Mouse (Mus musculus) c-Kit-negative CD71-positive TER-119-positive erythroid progenitor cells, embryonic 14.5 days (primary cell): ENCODE data around the gene Capns1.
A peak's percentile ranks its signal among the peaks of the same experiment; 100 is the strongest.
"Not testable (repeated sequence)": the region's sequence is repeated elsewhere in the genome, so short reads cannot be mapped to it uniquely, and the experiment has no call there.

ENCODE experiments used
- DNase-seq: peaks from one replicate; pipeline ENCODE4 v3.0.0-alpha.2; 2013; ENCODE audit warnings: low read depth, low spot score

Gene Capns1

DNA sequence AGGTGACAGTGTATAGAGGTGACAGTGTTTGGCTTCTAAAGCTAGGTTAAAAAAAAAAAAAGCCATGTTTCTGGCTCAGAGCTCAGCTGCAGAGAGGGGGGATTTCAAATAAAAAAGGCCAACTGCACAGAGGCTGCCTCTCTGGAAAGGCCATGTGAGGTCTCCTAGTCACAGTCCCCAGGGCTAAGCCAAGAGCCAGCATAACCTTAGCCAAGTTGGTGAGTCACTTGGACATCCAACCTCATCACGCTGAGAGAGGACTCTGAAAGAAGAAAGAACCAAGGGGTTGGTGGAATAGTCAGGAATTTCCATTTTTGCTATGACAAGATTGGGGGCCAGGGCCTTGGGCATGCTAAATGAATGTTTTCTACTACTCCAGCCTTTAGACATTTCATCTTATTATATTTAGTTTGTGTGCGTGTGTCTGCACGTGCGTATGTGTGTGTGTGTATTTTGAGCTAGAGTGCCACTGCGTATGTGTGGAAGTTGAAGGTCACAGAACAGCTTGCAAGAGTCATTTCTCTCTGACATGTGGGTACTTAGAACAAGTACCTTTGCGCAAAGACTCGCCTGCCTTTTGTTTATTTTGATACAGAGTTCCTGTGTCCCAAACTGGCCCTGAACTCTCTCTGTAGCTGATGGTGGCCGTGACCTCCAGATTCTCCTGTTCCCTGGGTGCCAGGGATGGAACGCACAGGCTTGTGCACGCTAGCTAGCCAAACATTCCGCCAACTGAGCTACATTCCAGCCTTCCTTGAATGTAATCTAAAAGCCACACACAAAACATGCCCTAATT, 4.5 kb upstream of the Capns1 start:
- no peak for DNase-seq

DNA sequence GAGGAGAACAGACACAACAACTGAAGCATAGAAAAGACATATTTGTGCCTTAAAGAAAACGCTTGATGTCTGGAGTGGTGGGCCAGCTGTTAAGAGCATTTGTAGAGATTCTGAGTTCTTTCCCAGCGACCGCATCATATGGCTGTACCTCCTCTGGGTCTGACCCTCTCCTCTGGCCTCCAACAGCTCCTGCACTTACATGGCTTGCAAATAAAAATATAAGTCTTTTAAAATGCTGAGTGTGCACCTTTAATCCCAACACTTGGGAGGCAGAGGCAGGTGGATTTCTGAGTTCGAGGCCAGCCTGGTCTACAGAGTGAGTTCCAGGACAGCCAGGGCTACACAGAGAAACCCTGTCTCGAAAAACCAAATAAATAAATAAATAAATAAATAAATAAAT, 2.0 kb upstream of the Capns1 start:
- DNase-seq = not testable (repeated sequence)

DNA sequence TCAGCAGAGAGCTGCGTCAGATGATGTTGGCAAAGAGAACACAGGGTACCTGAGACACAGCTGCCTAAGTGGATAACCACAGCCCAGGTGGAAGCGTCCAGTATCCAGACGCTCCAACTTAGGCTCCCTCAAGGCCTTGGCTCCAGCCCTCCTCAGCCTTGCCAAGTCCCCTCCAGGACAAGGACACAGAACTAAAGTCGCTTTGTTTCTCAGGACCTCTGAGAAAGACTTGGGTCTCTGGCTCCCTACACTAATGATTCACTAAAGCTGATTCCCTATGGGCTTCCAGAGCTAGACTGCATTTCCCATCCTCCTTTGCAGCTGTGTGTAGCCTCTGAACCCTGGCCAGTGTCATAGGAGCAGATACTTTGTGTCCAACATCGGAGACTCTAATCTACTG, 1.6 kb upstream of the Capns1 start:
- no peak for DNase-seq

DNA sequence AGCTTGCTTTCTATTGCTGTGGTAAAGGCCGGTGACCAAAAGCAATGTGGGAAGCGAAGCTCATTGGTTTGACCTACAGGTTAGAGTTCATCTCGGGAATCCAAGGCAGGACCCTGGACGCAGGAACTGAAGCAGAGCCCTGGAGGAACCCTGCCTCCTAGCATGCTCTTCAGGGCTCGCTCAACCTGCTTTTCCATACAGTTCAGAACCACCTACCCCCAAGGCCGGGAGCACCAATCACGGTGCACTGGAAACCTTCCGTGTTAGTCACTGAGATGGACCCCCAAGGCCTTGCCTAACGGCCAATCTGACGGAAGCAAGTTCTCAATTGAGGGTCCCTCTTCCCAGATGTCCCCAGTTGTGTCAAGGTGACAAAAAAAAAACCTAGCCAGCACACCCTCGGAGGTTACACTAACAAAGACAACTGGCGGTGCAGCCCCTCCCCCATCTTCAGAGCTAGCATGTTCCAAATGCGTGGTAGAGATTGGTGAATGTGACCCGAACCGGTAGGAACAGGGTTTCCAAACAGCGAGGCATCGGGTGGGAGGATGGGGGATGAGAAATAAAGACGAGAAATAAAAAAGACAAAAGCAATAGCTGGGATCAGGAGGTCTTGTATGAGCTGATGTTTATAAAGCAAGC, 1.0 kb upstream of the Capns1 start:
- no peak for DNase-seq

DNA sequence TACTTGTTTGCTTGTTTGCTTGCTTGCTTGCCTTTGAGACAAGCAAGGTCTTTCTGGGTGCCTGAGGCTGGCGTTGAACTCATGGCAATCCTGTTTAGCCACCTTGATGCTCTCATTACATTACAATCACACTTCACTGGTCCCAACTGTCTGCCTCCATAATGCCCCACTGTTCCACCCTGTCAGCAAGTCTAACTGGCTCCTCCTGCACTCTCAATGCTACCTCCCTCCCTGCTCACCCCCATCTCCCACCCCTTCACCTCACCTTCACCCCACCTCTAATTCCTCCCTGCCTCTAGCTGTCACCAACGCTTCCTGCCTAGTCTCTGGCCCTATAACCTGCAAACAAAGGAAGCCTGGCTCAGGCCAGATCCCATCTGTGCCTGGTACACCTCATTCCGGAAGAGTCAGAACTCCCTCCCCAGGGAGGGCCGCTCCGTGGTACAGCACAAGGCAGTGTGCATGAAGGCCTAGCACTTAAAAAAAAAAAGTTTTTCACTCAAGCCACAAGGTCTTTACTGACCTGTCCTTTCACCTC, 950 bp downstream of the Capns1 start:
- no peak for DNase-seq

DNA sequence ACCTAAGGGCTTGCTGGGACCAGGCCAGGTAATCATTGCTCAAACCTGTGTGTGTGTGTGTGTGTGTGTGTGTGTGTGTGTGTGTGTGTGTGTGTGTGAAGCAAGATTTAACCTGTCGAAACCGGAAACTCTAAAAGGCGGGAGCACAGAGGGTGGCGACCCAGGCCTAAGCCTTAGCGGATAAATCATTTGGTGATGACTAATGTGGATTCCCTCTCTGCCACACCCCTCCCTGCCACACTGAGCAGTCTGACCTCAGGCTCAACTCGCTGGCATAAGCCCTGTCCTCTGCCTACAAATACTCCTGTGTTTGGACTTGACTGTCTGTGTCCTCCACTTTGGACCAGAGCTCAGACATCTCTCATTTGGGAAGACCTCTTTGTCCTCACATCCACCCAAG, 2.4 kb downstream of the Capns1 start:
- DNase-seq = no peak

DNA sequence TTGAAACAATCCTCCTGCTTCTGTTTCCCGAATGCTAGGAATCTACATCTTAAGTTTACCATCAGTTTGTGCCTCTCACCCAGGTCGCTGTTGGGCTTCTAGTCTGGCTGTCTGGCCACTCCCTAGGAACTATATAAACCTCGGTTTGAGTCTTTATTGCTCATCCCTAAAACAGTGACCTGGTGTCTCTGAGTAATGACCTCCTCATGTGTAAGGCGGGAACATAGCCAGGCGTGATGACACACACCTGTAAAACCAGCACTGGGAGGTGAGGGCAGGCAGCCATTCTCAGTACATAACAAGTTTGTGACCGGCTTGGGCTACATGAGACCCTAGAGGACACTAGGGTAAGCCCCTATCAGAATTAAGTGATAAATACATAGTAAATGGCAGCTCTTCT, 3.1 kb downstream of the Capns1 start:
- DNase-seq = no peak

DNA sequence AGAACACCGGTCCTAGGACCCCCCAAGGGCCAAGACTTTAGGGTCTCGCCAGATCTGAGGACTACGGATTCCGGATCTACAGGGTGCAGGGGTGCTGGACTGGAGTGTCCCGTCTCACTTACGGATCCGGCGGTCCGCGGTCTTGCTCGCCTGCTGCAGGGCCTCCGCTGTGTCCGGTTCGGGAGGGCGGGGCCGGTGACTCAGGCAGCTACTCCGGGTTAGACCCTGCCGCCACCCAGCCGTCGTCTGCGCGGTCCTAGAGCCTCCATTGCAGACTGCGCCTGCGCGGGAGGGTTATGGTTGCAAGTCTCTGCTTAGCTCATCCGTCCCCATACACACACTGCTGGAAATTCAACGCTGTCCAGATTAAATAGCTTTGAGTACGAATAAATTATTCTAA, 3.7 kb downstream of the Capns1 start:
- DNase-seq = peak; percentile 89

DNA sequence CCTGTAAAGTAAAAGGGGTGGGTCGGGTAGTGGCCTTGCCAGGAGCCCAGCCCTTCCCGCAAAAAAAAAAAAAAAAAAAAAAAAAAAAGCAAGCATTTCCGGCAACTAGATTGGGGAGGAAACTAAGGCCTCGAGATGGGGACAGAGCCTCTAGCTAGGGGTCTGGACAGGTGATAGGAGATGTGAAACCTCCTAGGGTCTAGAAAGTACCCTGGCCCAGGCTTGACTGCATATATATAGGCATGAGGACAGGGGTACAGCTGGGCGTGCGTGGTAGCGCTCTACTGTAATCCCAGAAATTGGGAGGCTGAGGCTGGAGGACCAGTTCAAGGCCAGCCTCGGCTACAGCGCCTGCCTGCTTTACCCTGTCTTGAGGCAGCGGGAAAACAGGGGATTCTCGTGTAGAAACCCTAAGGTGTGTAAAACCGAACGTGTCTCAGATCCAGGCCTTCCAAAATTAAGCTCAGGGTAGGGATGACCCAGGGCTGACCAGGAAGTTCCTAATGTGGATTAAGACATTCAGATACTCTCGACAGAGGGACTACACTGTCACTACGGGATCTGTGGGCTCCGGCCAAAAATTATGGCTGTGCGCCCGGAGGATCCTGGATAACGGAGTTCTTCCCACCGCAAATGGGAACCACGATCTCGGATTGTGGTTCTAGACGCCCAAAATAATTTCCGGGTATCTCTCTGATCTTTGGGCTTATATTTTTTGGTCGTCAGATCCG, 4.3 kb downstream of the Capns1 start:
- peak; percentile 40 for DNase-seq

DNA sequence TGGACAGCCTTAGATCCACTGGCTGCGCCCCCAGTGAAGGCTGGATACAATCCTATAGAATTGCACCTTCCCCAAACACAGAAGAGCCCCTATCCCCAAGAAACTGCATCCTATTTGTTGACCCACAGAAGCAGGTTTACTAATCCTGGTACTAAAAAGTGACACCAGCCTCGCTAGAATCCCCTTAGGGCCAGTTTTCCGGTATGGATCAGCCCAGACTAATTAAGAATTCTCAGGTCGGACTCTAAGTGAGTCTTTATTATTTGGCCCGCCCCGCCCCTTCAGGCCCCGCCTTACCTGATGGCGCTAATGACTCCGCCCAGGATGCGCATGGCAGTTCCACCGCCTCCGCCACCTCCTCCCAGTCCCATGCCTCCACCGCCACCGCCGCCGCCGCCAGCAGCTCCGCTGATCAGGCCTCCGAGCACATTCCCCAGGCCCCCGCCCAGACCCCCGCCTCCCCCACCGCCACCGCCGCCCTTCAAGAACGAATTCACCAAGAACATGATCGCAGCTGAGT, 5.0 kb downstream of the Capns1 start:
- peak; percentile 84 for DNase-seq

DNA sequence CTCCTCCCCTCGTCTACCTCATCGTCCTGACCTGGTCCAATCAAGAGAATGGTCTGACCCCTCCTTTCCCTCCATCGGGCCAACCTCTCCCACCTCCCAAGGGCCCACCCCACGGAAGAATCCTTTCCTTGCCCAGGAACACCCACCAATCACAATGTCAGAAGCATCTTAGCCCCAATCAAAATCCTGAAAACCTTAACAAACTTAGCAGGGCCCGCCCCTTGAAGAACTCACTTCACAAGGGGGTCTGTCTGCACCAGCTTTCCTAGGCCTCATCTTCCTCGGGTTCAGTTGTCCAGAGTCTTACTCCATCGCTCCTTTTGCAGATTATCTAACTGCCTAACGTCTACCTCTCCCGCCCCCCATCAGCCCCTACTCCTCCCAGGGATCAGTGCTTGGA, 5.6 kb downstream of the Capns1 start:
- DNase-seq = no peak

DNA sequence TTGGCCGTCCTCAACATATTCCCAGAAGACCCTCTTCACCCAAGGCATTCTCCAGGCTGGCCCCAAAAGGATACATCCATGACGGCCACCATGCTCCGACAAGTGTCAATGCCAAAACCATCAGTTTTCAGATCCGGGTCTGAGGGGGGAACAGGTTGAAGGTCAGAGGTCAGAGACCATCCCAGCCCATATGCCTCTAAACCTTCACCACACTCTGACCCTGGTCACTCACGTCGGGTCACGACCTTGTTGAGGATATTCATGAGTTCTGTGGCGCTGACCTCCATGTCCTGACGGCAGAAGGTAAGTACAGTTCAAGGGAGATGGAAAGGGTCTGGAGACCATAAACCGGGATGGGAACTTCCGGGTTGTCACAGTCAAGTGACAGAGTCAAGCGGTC, 6.5 kb downstream of the Capns1 start:
- DNase-seq = no peak

DNA sequence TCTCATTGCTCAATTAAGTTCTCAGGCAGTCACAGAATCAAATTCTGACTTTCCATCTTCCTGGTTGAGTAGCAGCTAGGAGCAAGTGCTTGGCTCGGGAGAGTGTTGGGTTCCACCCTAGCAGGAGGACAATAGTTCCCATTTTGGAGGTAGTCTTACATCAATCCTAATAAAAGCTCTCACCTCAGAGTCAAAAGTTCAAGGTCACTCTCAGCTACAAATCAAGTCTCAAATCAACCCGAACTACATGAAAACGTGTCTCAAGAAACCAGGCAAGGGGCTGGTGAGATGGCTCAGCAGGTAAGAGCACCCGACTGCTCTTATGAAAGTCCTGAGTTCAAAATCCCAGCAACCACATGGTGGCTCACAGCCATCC, 9.5 kb downstream of the Capns1 start:
- DNase-seq = no peak

DNA sequence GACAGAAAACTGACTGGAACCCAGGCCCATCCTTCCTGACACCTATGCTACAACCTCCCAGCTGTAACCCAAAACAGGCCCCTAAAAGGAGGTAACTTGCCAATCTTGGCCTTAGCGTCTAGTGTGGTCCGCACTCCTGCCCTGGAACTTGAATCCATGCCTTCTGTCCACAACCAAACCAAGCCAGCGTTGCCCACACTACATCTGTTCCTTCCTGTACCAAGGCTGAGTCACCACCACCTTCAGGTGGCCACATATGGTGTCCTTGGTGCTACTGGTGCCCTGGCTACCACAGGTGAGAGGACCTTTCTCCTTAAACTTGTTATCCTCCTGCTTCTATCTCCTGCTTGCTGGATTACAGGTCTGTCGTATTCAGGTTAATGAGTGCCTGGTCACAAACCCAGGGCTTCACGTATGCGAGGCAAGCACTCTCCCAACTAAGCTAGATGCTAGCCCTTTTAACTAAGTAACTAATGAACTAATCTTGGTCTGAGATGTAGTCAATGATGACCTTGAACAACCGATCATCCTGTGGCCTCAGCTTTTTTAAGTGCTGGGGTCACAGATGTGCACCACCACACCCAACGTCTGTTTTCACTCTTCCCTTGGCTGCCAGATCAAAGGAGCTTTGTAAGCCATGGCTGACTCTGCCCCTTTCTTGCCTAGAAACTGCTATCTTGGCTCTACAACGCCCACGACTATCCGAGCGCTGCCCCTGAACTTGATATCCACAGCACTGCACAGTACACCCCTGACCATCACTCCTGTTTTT, 10.1 kb downstream of the Capns1 start:
- no peak for DNase-seq

DNA sequence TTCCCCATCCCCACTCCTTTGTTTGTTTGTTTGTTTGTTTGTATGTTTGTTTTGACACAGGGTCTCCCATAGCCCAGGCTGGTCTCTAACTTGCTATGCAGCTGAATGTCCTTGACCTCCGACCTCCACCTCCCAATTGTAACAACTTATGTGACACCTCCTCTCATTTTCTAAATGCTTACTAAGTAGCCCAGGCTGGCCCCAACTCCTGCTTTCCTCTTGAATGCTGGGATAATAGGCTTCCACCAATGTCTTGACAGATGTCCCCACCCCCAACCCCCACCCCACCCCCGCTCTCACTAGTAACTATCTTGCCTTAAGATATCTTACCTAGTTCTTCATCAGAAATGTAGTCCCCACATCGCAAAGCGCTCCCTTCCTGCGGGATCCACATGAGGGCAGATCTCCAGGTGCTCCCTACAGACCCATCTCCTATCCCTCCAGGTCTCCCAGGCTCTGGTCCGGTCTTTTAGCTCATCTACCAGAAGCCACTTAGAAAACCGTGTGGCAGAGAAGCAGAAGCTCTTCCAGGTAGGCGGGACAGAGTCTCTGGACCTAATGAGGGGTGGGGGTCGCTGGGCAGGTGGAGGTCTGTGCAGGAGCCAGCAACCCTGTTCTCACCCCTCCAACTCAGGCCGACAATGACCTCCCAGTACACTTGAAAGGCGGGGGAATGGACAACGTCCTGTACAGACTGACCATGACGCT, 13.8 kb downstream of the Capns1 start:
- no peak for DNase-seq

DNA sequence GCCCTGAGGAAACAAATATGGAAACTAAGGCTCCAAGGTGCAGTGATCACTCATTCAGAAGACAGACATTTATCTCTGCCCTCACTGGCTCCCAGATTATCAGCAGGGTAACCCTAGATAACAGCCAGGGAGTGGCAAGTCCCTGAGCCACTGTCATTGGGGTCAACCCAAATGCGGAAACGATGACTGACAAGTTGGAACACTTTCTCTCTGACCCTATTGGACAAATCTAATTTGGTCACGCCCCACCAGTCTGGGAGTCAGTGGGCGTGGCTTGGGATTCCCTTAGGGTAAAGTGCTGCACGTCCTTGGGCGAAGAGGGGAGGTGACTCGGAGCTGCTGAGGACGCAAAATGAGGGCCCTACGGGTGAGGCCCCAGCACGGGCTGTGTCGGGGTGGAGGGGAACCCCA, 14.7 kb downstream of the Capns1 start, which contains the start of gene Cox7a1:
Gene Cox7a1, plus strand, starts transcription at position 266 of the 411 bp plus-strand sequence.
- peak; percentile 83 for DNase-seq

DNA sequence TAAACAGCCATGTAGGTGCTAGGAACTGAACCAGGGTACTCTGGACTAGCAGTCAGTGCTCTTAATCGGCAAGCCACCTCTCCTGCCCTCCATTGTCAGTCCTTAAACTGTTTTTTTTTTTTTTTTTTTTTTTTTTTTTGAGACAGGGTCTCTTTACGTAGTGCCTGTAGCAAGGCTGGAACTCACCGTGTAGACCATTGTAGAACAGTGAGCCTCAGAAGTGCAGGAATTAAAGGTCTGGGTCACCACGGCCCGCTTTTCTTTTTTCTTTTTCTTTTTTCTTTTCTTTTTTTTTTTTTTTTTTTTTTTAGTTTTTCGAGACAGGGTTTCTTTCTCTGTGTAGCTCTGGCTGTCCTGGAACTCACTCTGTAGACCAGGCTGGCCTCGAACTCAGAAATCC, 15.4 kb downstream of the Capns1 start:
- not testable (repeated sequence) for DNase-seq

DNA sequence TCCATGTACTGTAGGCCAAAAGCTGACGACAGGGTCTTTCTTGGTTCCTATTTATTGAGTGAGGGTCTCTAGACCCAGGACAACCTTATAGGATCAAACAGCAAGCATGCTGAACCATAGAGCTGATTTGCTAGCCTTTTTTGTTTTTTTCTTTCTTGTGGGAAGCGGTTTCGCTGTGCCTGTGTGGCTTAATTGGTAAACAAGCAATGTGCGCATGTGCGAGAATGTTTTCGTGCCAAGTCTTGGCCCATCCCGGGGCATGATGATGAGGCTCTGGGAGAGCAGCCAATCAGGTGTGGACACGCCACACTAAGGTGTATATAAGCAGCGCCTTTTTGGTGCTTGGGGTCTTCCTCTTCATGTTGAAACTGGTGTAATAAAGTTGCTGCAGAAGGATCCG, 16.7 kb downstream of the Capns1 start:
- not testable (repeated sequence) for DNase-seq

DNA sequence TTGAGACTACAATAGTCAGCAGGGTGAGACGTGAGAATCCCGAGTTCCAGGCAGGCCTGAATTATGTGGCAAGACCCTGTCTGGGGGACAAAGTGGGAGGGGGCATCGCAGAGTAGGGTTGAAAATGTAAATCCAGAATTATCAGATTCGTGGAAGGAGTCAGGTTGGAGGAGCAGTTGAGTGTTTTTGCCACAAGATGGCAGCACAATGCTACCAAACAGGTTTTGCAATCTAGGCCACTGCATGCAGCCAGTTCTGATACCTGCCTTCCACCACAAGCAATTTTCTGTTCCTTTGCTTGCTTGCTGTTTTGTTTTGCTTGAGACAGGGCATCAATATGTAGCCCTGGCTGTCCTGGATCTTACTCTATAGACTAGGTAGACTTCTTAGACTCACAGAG, 17.3 kb downstream of the Capns1 start:
- peak; percentile 56 for DNase-seq

DNA sequence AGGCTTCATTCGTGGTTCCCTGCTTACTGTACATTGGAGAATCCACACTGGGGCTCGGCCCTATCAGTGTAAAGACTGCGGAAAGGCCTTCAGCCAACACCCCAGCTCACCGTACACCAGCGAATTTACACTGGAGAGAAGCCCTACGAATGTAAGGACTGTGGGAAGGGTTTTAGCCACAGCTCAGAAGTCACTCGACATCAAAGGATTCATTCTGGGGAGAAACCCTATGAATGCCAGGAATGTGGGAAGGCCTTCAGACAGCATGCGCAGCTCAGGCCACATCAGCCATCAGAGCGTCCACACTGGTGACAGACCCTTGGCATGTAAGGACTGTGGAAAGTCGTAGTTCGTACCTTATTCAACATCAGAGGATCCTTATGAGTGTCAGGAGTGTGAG, 20.4 kb downstream of the Capns1 start:
- DNase-seq = no peak

DNA sequence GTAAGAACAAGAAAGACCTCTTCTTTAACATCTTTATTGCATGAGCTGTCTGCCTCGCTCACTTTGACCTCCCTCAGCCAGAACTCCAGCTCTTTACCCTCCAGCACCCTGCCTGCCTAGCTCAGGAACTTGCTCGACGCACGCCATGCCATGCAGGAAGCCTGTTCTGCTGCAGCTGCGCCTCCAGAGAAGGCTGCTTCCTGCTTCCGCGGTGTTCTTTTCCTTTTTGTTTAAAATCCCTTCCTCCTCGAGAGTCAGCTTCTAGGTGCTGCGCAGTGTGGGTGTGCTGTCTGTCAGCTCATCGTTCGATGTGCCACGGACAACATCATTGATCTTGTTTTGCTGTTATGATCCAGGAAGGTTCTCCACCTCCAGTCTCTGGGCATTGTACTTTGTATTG, 22.1 kb downstream of the Capns1 start:
- DNase-seq = no peak
